Mouse (Mus musculus): Measurements from ENCODE around the gene Tmem222. TPM values are rescaled to one million over a fixed set of nuclear protein-coding genes. Genes with fewer than 3 reads are reported as not detected.

Tmem222 gene
- polyA plus RNA-seq, 1 experiment from 2014 or later = 82.0 TPM

- Histone ChIP-seq H3K27ac (ENCODE audit: low read depth, low read length) (no peak overlapping the region), H3K4me2 (no peak overlapping the region), H3K27me3 (ENCODE audit: control insufficient read depth, insufficient read depth, low read length) (peaks cover 10% of the 10 kb centered on the region), H3K4me1 (ENCODE audit: control insufficient read depth, insufficient read depth, low read length) (peaks cover 4% of the 10 kb centered on the region), H3K9me3 (ENCODE audit: control insufficient read depth, low read length) (no peaks in the 10 kb centered on the region), H3K36me3 (ENCODE audit: control insufficient read depth, insufficient read depth, low read length) (no peaks in the 10 kb centered on the region), H3K9ac (ENCODE audit: low read length) (no peak overlapping the region), H3K4me3 (ENCODE audit: low read depth, low read length) (no peak overlapping the region)
- WGBS = 85% methylated on average over 8 of the region's 8 CpGs
- no peak for ATAC-seq (ENCODE audit: low FRiP score)
- DNase-seq (ENCODE audit: low spot score, missing footprints) = no peak
These were observed 55.9 kb downstream of the Tmem222 start for GRCm38 (mm10) chr4:133221701-133222100.

- no peak for DNase-seq (ENCODE audit: low spot score, missing footprints)
- peaks cover 10% of the 10 kb centered on the region for H3K27me3 ChIP-seq (ENCODE audit: control insufficient read depth, insufficient read depth, low read length)
- peaks cover 4% of the 10 kb centered on the region for H3K4me1 ChIP-seq (ENCODE audit: control insufficient read depth, insufficient read depth, low read length)
- H3K36me3 ChIP-seq (ENCODE audit: control insufficient read depth, insufficient read depth, low read length) = no peaks in the 10 kb centered on the region
- 2% methylated on average over 25 of the region's 25 CpGs for WGBS
- H3K9ac ChIP-seq (ENCODE audit: low read length) = no peak overlapping the region
- H3K4me2 ChIP-seq = peak overlapping the region; percentile 43
- H3K27ac ChIP-seq (ENCODE audit: low read depth, low read length) = no peak overlapping the region
- H3K4me3 ChIP-seq (ENCODE audit: low read depth, low read length) = peak overlapping the region; percentile 5; the same call in 1 of the 2 replicates
- H3K9me3 ChIP-seq (ENCODE audit: control insufficient read depth, low read length) = no peaks in the 10 kb centered on the region
- 0 out of 2 replicates have a peak, but pooled peaks have one; percentile 35 for ATAC-seq (ENCODE audit: low FRiP score)
These were observed 56.9 kb downstream of the Tmem222 start for GRCm38 (mm10) chr4:133220656-133221055.

- Histone ChIP-seq H3K27ac (ENCODE audit: low read depth, low read length) (no peak overlapping the region), H3K4me3 (ENCODE audit: low read depth, low read length) (no peak overlapping the region), H3K9me3 (ENCODE audit: control insufficient read depth, low read length) (no peaks in the 10 kb centered on the region), H3K4me1 (ENCODE audit: control insufficient read depth, insufficient read depth, low read length) (peaks cover 4% of the 10 kb centered on the region), H3K9ac (ENCODE audit: low read length) (no peak overlapping the region), H3K4me2 (no peak overlapping the region), H3K36me3 (ENCODE audit: control insufficient read depth, insufficient read depth, low read length) (no peaks in the 10 kb centered on the region), H3K27me3 (ENCODE audit: control insufficient read depth, insufficient read depth, low read length) (peaks cover 18% of the 10 kb centered on the region)
- DNase-seq (ENCODE audit: low spot score, missing footprints) = no peak
- 87% methylated on average over 3 of the region's 3 CpGs for WGBS
- ATAC-seq (ENCODE audit: low FRiP score) = no peak
These were observed 58.8 kb downstream of the Tmem222 start for GRCm38 (mm10) chr4:133218745-133219144.

GRCm38 (mm10) chr4:133217641-133218040 lies 60.0 kb downstream of the Tmem222 start:
- under 1% methylated on average over 5 of the region's 5 CpGs for WGBS

More at GRCm38 (mm10) chr4:133217641-133218040, 60.0 kb downstream of the Tmem222 start:
- Histone ChIP-seq H3K27ac (ENCODE audit: low read depth, low read length) (no peak overlapping the region), H3K9me3 (ENCODE audit: control insufficient read depth, low read length) (no peaks in the 10 kb centered on the region), H3K4me3 (ENCODE audit: low read depth, low read length) (no peak overlapping the region), H3K36me3 (ENCODE audit: control insufficient read depth, insufficient read depth, low read length) (no peaks in the 10 kb centered on the region), H3K27me3 (ENCODE audit: control insufficient read depth, insufficient read depth, low read length) (peaks cover 26% of the 10 kb centered on the region), H3K9ac (ENCODE audit: low read length) (no peak overlapping the region), H3K4me2 (no peak overlapping the region), H3K4me1 (ENCODE audit: control insufficient read depth, insufficient read depth, low read length) (peaks cover 10% of the 10 kb centered on the region)
- 0 out of 2 replicates have a peak, but pooled peaks have one; percentile 25 for ATAC-seq (ENCODE audit: low FRiP score)
- peak; percentile 96 for DNase-seq (ENCODE audit: low spot score, missing footprints)

Other genes starting within 250 kb of the Tmem222 start
- 38.3 and 40.1 TPM in 2 replicates for gene Wasf2, start 147.3 kb downstream of the Tmem222 start, polyA plus RNA-seq (2014; fragmentation: Nextera tagmentation; extraction: Ambion mirVana)
- gene Cd164l2, start 65.7 kb downstream of the Tmem222 start, polyA plus RNA-seq (2014; fragmentation: Nextera tagmentation; extraction: Ambion mirVana) = 0.23 and 0.47 TPM in 2 replicates
- 0.10 and 0.55 TPM in 2 replicates for gene Gpr3, start 65.3 kb downstream of the Tmem222 start, polyA plus RNA-seq (2014; fragmentation: Nextera tagmentation; extraction: Ambion mirVana)
- gene Map3k6, start 37.0 kb downstream of the Tmem222 start, polyA plus RNA-seq (2014; fragmentation: Nextera tagmentation; extraction: Ambion mirVana) = 1.3 and 2.0 TPM in 2 replicates
- 0.37 and 0.83 TPM in 2 replicates for gene Sytl1, start 14.7 kb downstream of the Tmem222 start, polyA plus RNA-seq (2014; fragmentation: Nextera tagmentation; extraction: Ambion mirVana)
- 21.0 and 22.2 TPM in 2 replicates for gene Wdtc1, start 75.7 kb upstream of the Tmem222 start, polyA plus RNA-seq (2014; fragmentation: Nextera tagmentation; extraction: Ambion mirVana)
- 4.6 and 5.6 TPM in 2 replicates for gene Slc9a1, start 91.9 kb upstream of the Tmem222 start, polyA plus RNA-seq (2014; fragmentation: Nextera tagmentation; extraction: Ambion mirVana)
- 0.22 and 0.53 TPM in 2 replicates for gene Tent5b, start 202.3 kb upstream of the Tmem222 start, polyA plus RNA-seq (2014; fragmentation: Nextera tagmentation; extraction: Ambion mirVana)
- 1.5 TPM in 2 replicates for gene Trnp1, start 220.8 kb upstream of the Tmem222 start, polyA plus RNA-seq (2014; fragmentation: Nextera tagmentation; extraction: Ambion mirVana)
- gene Kdf1, start 241.2 kb upstream of the Tmem222 start, polyA plus RNA-seq (2014; fragmentation: Nextera tagmentation; extraction: Ambion mirVana) = 0.15 and 0.51 TPM in 2 replicates

Data from midbrain, embryonic 11.5 days (tissue).